Mouse (Mus musculus) stomach, embryonic 14.5 days (tissue): Measurements from ENCODE around the gene Pnliprp1. TPM values are rescaled to one million over a fixed set of nuclear protein-coding genes. Genes with fewer than 3 reads are reported as not detected.

Experiments used
- polyA plus RNA-seq: library from polyadenylated mRNA; unstranded; fragments of >200 nt; fragmentation: Nextera tagmentation; extraction: Ambion mirVana; gene quantifications from 2 replicates; pipeline ENCODE4 v1.2.1, GENCODE M21; 2014

Pnliprp1 gene
- polyA plus RNA-seq, 1 experiment from 2014 or later: not detected

Other genes starting within 250 kb of the Pnliprp1 start
- not detected in 2 replicates for gene Ccdc172, start 216.9 kb upstream of the Pnliprp1 start, polyA plus RNA-seq
- 0.27 and 0.28 TPM in 2 replicates for gene Pnlip, start 76.4 kb upstream of the Pnliprp1 start, polyA plus RNA-seq
- 1.1 and 3.0 TPM in 2 replicates for gene Pnliprp2, start 30.8 kb downstream of the Pnliprp1 start, polyA plus RNA-seq
- gene 1700019N19Rik, start 65.6 kb downstream of the Pnliprp1 start, polyA plus RNA-seq: not detected in 2 replicates
- gene Eno4, start 214.5 kb downstream of the Pnliprp1 start, polyA plus RNA-seq: 0.32 and 0.38 TPM in 2 replicates
- 4.9 and 5.0 TPM in 2 replicates for gene Hspa12a, start 214.8 kb downstream of the Pnliprp1 start, polyA plus RNA-seq